Mouse (Mus musculus): ENCODE data around the gene 1700029J07Rik. TPM values are rescaled to one million over a fixed set of nuclear protein-coding genes. Genes with fewer than 3 reads are reported as not detected.
A peak's percentile ranks its signal among the peaks of the same experiment; 100 is the strongest.

The 1700029J07Rik gene
- total RNA-seq, 2 experiments from 2014 or later, result 2.4 to 3.3 TPM

DNA sequence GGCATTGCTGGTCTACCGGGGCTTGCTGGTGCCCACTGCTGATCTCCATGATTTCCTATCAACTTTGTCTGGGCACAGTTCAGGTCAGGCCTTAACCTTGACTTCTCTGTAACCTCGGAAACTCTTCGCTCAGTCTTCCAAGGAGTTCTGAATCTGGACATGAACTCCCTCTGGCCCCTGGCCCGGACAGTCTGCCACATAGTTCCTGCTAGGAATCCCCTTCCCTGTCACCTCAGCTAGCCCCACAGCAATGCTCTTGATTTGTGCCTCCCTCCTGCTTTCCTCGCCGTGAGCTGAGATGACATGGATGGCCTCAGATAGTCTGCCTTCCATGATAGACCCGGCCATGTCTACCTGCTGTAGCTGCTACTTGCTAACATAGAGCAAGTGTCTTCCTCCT, 54.7 kb downstream of the 1700029J07Rik start:
- no peak for DNase-seq (ENCODE audit: low spot score in 2 of 2)
- Histone ChIP-seq H3K4me3 (no peak overlapping the region), H3K27ac (no peak overlapping the region)
- no peak for TF ChIP-seq CTCF (conservative IDR thresholded peaks at IDR 0.05)

DNA sequence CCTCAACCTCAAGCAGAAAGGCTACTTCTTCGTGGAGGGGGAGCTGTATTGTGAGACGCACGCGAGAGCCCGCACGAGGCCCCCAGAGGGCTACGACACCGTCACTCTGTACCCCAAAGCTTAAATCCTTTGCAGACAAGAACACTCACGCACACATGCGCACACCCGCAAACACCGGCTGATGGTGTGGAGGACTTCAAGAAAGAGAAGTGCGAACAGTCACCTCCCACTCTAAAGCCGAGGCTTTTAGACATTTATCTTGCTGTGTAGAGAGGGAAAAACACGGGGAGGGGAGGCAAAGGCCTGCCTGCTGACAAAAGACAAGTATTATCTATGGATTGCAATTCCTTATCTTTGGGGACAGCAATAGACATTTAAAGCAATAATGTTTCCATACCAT, 56.2 kb downstream of the 1700029J07Rik start:
- no peak for DNase-seq (ENCODE audit: low spot score in 2 of 2)
- H3K27ac ChIP-seq, result no peak overlapping the region
- TF ChIP-seq CTCF (conservative IDR thresholded peaks at IDR 0.05), result no peak
- no peak overlapping the region for H3K4me3 ChIP-seq

DNA sequence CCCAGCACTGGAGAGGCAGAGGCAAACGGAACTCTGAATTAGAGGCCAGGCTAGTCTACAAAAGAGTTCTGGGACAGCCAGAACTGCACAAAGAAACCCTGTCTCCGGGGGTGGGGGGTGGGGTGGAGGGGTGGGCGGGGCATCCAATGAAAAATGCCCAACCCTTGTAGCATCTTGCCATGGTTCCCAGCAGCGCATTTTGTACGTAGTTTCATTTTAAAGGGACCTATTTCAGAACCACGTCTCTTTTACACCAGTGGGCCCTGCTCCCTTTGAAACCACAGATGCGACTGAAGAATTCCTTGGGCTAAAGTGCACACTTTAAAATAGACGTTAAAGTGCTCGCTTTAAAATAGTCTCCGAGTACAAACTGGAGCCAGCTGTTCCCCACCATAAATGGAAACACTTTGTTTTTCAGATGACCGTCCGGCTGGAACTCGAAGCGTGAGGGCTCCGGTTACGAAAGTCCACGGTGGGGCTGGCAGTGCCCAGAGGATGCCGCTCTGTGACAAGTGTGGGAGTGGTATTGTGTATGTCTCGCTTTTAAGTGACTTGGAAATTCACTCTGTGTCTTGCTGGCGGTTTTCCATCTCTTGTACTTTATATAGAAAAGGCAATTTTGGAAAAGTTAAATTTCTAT, 57.9 kb downstream of the 1700029J07Rik start:
- no peak overlapping the region for H3K27ac ChIP-seq
- H3K4me3 ChIP-seq, result 0 out of 2 replicates have a peak overlapping the region, but pooled peaks have one; percentile 6
- no peak for DNase-seq (ENCODE audit: low spot score in 2 of 2)
- TF ChIP-seq CTCF (conservative IDR thresholded peaks at IDR 0.05), result no peak

DNA sequence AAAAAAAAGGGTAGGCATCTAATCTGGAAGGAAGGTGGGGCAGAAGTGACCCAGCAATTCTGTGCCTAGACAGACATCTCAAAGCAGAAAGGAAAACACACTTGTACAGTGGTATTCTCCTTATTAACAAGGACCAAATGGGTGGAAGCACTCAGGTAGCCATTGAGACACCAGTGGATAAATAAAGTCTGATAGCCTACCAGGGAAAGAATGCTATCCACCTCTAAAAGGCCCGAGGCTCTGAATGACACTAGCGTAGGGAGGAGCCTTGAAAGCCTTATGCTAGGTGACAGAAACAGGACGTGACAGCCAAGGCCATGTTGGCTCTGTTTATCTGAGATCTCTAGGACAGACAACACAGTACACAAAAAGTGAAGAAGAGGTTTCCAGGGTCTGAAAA, 58.6 kb downstream of the 1700029J07Rik start:
- no peak for TF ChIP-seq CTCF (conservative IDR thresholded peaks at IDR 0.05)
- Histone ChIP-seq H3K4me3 (no peak overlapping the region), H3K27ac (no peak overlapping the region)
- DNase-seq (ENCODE audit: low spot score in 2 of 2), result no peak

DNA sequence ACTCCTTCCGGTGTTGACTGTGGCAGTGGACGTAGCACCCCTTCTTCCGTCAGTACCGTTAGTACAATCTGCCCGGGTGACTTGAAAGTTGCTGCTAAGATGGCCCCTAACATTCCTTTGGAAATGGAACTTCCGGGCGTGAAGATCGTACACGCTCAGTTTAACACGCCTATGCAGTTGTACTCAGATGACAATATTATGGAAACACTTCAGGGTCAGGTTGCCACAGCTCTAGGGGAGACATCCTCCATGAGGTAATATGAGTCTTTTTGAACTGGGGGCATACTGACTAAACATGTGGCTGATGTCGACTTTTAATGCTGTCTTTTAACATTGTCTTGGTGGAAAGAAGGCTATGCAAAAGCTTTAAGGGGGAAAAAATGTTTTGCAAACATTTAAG, 61.3 kb downstream of the 1700029J07Rik start:
- no peak for TF ChIP-seq CTCF (conservative IDR thresholded peaks at IDR 0.05)
- Histone ChIP-seq H3K4me3 (no peak overlapping the region), H3K27ac (no peak overlapping the region)
- no peak for DNase-seq (ENCODE audit: low spot score in 2 of 2)

DNA sequence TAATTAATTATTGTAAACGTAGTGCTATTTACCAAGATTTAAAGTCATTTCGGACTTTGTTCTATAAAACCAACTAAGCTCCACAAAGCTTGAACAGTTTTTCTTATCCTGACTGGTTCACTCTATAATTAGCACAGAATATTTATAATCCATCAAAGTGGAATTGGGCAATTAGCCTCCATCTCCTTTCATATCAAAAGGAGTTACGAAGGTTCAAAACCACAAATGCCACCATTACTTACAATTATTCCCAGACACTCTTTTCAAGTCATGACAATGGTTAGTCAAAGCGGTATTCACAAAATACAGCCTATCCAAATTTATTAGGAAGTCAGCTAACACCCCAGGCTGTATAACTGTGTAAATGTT, 68.8 kb downstream of the 1700029J07Rik start:
- Histone ChIP-seq H3K27ac (no peak overlapping the region), H3K4me3 (no peak overlapping the region)
- no peak for TF ChIP-seq CTCF (conservative IDR thresholded peaks at IDR 0.05)
- DNase-seq (ENCODE audit: low spot score in 2 of 2), result no peak

DNA sequence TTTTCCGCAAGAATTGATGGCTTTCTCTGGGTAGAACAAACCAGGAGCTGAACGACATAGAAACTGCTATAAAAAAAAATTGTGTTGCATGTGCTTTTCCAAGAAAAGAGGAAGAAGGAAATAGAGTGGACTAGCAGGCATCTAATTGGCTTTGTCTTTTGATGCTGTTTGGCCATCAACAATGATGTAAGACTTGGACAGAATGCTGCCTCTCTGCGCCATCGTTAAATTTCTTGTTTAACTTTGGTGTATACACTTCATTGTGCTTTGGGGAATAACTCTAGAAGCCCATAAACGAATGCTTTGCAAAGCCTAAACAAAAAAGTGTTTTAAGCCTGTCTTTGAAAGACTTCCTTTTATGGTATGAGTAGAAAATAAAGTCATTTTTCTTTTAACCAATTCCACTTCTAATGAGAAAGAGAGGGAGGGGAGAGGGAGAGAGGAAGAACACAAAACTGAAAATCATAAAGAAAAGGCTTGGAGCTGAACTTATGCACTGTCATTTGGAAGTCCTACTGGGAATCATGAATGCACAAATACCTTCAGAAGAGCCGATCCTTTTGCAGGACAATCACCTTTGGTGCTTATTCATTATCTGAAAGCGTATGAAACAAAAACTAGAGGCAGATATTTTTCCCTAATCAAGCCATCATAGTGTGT, 69.3 kb downstream of the 1700029J07Rik start:
- H3K27ac ChIP-seq, result no peak overlapping the region
- H3K4me3 ChIP-seq, result no peak overlapping the region
- no peak for DNase-seq (ENCODE audit: low spot score in 2 of 2)
- no peak for TF ChIP-seq CTCF (conservative IDR thresholded peaks at IDR 0.05)

DNA sequence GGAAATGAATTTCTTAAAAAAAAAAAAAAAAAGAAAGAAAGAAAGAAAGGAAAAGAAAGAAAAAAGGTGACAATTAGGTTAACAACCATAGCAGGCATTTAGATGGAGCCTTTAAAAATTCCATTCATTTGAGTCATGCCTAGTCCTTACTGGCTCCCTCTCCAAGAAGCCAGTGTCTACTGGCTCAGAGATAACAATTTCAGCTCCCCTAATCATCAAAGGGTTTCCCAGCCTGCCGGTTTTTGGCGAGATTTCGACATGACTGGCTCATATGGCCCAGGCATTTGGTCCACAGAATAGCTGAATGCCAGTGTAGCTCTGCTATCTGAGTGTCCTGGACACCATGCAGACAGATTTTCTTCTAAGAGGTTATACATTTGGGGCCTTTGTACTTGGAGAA, 71.4 kb downstream of the 1700029J07Rik start:
- no peak for TF ChIP-seq CTCF (conservative IDR thresholded peaks at IDR 0.05)
- H3K27ac ChIP-seq, result no peak overlapping the region
- no peak overlapping the region for H3K4me3 ChIP-seq
- no peak for DNase-seq (ENCODE audit: low spot score in 2 of 2)

Other genes starting within 250 kb of the 1700029J07Rik start
- gene Pdlim3, start 89.8 kb downstream of the 1700029J07Rik start, total RNA-seq (2021), result 1 to 10 TPM in 1 of 2 experiments, under 1 TPM in 1; 1.00 to 1.2 TPM
- gene Ccdc110, start 40.6 kb downstream of the 1700029J07Rik start, total RNA-seq (2021), result under 1 TPM; 0.61 to 0.69 TPM
- gene Ufsp2, start 276 bp upstream of the 1700029J07Rik start, total RNA-seq (2021), result 10 to 100 TPM; 48.2 to 51.3 TPM
- gene Lrp2bp, start 24.1 kb upstream of the 1700029J07Rik start, total RNA-seq (2021), result under 1 TPM in 1 of 2 experiments, not detected in 1; 0.29 TPM
- gene Ankrd37, start 30.5 kb upstream of the 1700029J07Rik start, total RNA-seq (2021), result 10 to 100 TPM in 1 of 2 experiments, 1 to 10 TPM in 1; 9.1 to 11.2 TPM
- gene Cfap97, start 176.5 kb upstream of the 1700029J07Rik start, total RNA-seq (2021), result 10 to 100 TPM; 25.2 to 26.2 TPM
- gene Snx25, start 176.9 kb upstream of the 1700029J07Rik start, total RNA-seq (2021), result 10 to 100 TPM; 41.8 to 45.3 TPM
- 100 to 1,000 TPM; 549 to 572 TPM for gene Slc25a4, start 236.0 kb upstream of the 1700029J07Rik start, total RNA-seq (2021)